Mouse (Mus musculus) hindbrain, embryonic 10.5 days (tissue): ENCODE data around the gene C77080. TPM values are rescaled to one million over a fixed set of nuclear protein-coding genes. Genes with fewer than 3 reads are reported as not detected.

Experiments
- DNase-seq: peaks from one replicate; pipeline ENCODE4 v3.0.0-alpha.2; 2017; ENCODE audit warnings: low spot score
- H3K27ac ChIP-seq: fragments of 300-500 bp; sonication (generic); 2 replicates; pipeline ENCODE4 v1.5.1; 2016; ENCODE audit warnings: mild to moderate bottlenecking, moderate library complexity
- H3K27me3 ChIP-seq: fragments of 300-500 bp; sonication (generic); 2 replicates; pipeline ENCODE4 v1.6.1; 2016; ENCODE audit warnings: mild to moderate bottlenecking; ENCODE audit not compliant: poor library complexity, insufficient read depth, severe bottlenecking
- H3K36me3 ChIP-seq: fragments of 300-500 bp; sonication (generic); 2 replicates; pipeline ENCODE4 v1.6.1; 2016; ENCODE audit warnings: mild to moderate bottlenecking, moderate library complexity
- H3K4me1 ChIP-seq: fragments of 300-500 bp; sonication (generic); replicated peaks from 2 replicates; pipeline ENCODE4 v1.6.1; 2016; ENCODE audit warnings: mild to moderate bottlenecking
- H3K4me3 ChIP-seq: fragments of 300-500 bp; sonication (generic); 2 replicates; pipeline ENCODE4 v1.5.1; 2016; ENCODE audit warnings: mild to moderate bottlenecking, moderate library complexity
- H3K9me3 ChIP-seq: fragments of 300-500 bp; sonication (generic); 2 replicates; pipeline ENCODE4 v1.6.1; 2016; ENCODE audit warnings: mild to moderate bottlenecking, moderate library complexity
- WGBS: fragments of 180-500 bp; shearing (Covaris S2); methylation state at CpG from one replicate; pipeline ENCODE4 v1.1.7; 2016; 5-methylcytosine and 5-hydroxymethylcytosine counted together
- polyA plus RNA-seq: library from polyadenylated mRNA; unstranded; fragments of >200 nt; fragmentation: Nextera tagmentation; extraction: Ambion mirVana; gene quantifications from 2 replicates; pipeline ENCODE4 v1.2.1, GENCODE M21; 2016

Gene C77080
- polyA plus RNA-seq, 1 experiment from 2014 or later = 3.7 TPM

- WGBS = 1% methylated on average over 53 of the region's 53 CpGs
- H3K9me3 ChIP-seq = no peaks in the 10 kb centered on the region
- peak within 1 kb of the TSS; percentile 64 for H3K4me3 ChIP-seq
- H3K36me3 ChIP-seq = no peaks in the 10 kb centered on the region
- peak; percentile 50 for DNase-seq
- H3K27me3 ChIP-seq = peaks cover 55% of the 10 kb centered on the region
- H3K27ac ChIP-seq = peak within 1 kb of the TSS; percentile 79
- H3K4me1 ChIP-seq = peaks cover 30% of the 10 kb centered on the region
Observed at GRCm38 (mm10) chr4:129287472-129287981, 26.3 kb upstream of the C77080 start, which contains the start of gene Sync. TSS of gene Sync (plus strand) at chr4:129287617.

- peak; percentile 49 for DNase-seq
- WGBS = 4% methylated on average over 28 of the region's 28 CpGs
- Histone ChIP-seq H3K27me3 (peaks cover 55% of the 10 kb centered on the region), H3K4me3 (peak overlapping the region; percentile 64), H3K27ac (peak overlapping the region; percentile 79), H3K9me3 (no peaks in the 10 kb centered on the region), H3K36me3 (no peaks in the 10 kb centered on the region), H3K4me1 (peaks cover 30% of the 10 kb centered on the region)
Observed at GRCm38 (mm10) chr4:129286683-129287471, 25.7 kb upstream of the C77080 start.

GRCm38 (mm10) chr4:129286001-129286682 lies 24.9 kb upstream of the C77080 start:
- DNase-seq = no peak
- H3K36me3 ChIP-seq = no peaks in the 10 kb centered on the region
- peaks cover 55% of the 10 kb centered on the region for H3K27me3 ChIP-seq
- no peaks in the 10 kb centered on the region for H3K9me3 ChIP-seq
- H3K4me3 ChIP-seq = peak overlapping the region; percentile 64
- 73% methylated on average over 5 of the region's 5 CpGs for WGBS
- peaks cover 30% of the 10 kb centered on the region for H3K4me1 ChIP-seq
- H3K27ac ChIP-seq = no peak overlapping the region

- Histone ChIP-seq H3K36me3 (no peaks in the 10 kb centered on the region), H3K9me3 (no peaks in the 10 kb centered on the region), H3K27ac (no peak overlapping the region), H3K4me1 (peaks cover 30% of the 10 kb centered on the region), H3K4me3 (no peak overlapping the region), H3K27me3 (peaks cover 48% of the 10 kb centered on the region)
- DNase-seq = no peak
- WGBS = 91% methylated on average over 2 of the region's 2 CpGs
Observed at GRCm38 (mm10) chr4:129284685-129285084, 23.5 kb upstream of the C77080 start.

- Histone ChIP-seq H3K36me3 (no peaks in the 10 kb centered on the region), H3K4me1 (peaks cover 24% of the 10 kb centered on the region), H3K9me3 (no peaks in the 10 kb centered on the region), H3K27me3 (peaks cover 36% of the 10 kb centered on the region), H3K27ac (no peak overlapping the region), H3K4me3 (no peak overlapping the region)
- WGBS = 88% methylated on average over 5 of the region's 5 CpGs
- DNase-seq = no peak
Observed at GRCm38 (mm10) chr4:129283226-129283625, 22.0 kb upstream of the C77080 start.

- Histone ChIP-seq H3K27me3 (peaks cover 32% of the 10 kb centered on the region), H3K36me3 (no peaks in the 10 kb centered on the region), H3K4me1 (peaks cover 20% of the 10 kb centered on the region), H3K9me3 (no peaks in the 10 kb centered on the region), H3K4me3 (no peak overlapping the region), H3K27ac (no peak overlapping the region)
- WGBS = 86% methylated on average over 5 of the region's 5 CpGs
- DNase-seq = no peak
Observed at GRCm38 (mm10) chr4:129282786-129283185, 21.6 kb upstream of the C77080 start.

- H3K27me3 ChIP-seq = 0 out of 2 replicates have a peak, but pooled peaks cover 2% of the 10 kb centered on the region
- H3K4me3 ChIP-seq = no peak overlapping the region
- no peaks in the 10 kb centered on the region for H3K9me3 ChIP-seq
- no peak overlapping the region for H3K27ac ChIP-seq
- DNase-seq = peak; percentile 91
- no peaks in the 10 kb centered on the region for H3K36me3 ChIP-seq
- WGBS = 4% methylated on average over 18 of the region's 18 CpGs
- peaks cover 3% of the 10 kb centered on the region; the same call in 1 of the 2 replicates for H3K4me1 ChIP-seq
Observed at GRCm38 (mm10) chr4:129276453-129276865, 15.3 kb upstream of the C77080 start.

- H3K4me3 ChIP-seq = no peak overlapping the region
- H3K4me1 ChIP-seq = peaks cover 3% of the 10 kb centered on the region; the same call in 1 of the 2 replicates
- H3K9me3 ChIP-seq = no peaks in the 10 kb centered on the region
- H3K36me3 ChIP-seq = no peaks in the 10 kb centered on the region
- 54% methylated on average over 5 of the region's 5 CpGs for WGBS
- H3K27ac ChIP-seq = no peak overlapping the region
- DNase-seq = no peak
- H3K27me3 ChIP-seq = 0 out of 2 replicates have a peak, but pooled peaks cover 2% of the 10 kb centered on the region
Observed at GRCm38 (mm10) chr4:129272756-129273046, 11.5 kb upstream of the C77080 start.

- H3K27me3 ChIP-seq = 0 out of 2 replicates have a peak, but pooled peaks cover 2% of the 10 kb centered on the region
- WGBS = 26% methylated on average over 15 of the region's 15 CpGs
- H3K27ac ChIP-seq = no peak overlapping the region
- no peak for DNase-seq
- no peaks in the 10 kb centered on the region for H3K36me3 ChIP-seq
- H3K4me3 ChIP-seq = no peak overlapping the region
- peaks cover 3% of the 10 kb centered on the region for H3K4me1 ChIP-seq
- H3K9me3 ChIP-seq = no peaks in the 10 kb centered on the region
Observed at GRCm38 (mm10) chr4:129271991-129272755, 11.0 kb upstream of the C77080 start.

- WGBS = 56% methylated on average over 1 of the region's 1 CpGs
Observed at GRCm38 (mm10) chr4:129268698-129269097, 7.5 kb upstream of the C77080 start.

GRCm38 (mm10) chr4:129266821-129267220 lies 5.6 kb upstream of the C77080 start:
- Histone ChIP-seq H3K36me3 (no peaks in the 10 kb centered on the region), H3K4me3 (no peak overlapping the region), H3K4me1 (peaks cover 23% of the 10 kb centered on the region), H3K9me3 (no peaks in the 10 kb centered on the region), H3K27me3 (no peaks in the 10 kb centered on the region), H3K27ac (no peak overlapping the region)
- no peak for DNase-seq
- WGBS = 75% methylated on average over 5 of the region's 5 CpGs

More at GRCm38 (mm10) chr4:129268698-129269097, 7.5 kb upstream of the C77080 start:
- Histone ChIP-seq H3K36me3 (no peaks in the 10 kb centered on the region), H3K4me3 (no peak overlapping the region), H3K9me3 (no peaks in the 10 kb centered on the region), H3K27ac (no peak overlapping the region), H3K27me3 (0 out of 2 replicates have a peak, but pooled peaks cover 2% of the 10 kb centered on the region), H3K4me1 (peaks cover 13% of the 10 kb centered on the region)
- no peak for DNase-seq

- peaks cover 26% of the 10 kb centered on the region for H3K4me1 ChIP-seq
- no peak for DNase-seq
- WGBS = 87% methylated on average over 4 of the region's 4 CpGs
- H3K4me3 ChIP-seq = no peak overlapping the region
- H3K9me3 ChIP-seq = no peaks in the 10 kb centered on the region
- H3K36me3 ChIP-seq = no peaks in the 10 kb centered on the region
- no peak overlapping the region for H3K27ac ChIP-seq
- no peaks in the 10 kb centered on the region for H3K27me3 ChIP-seq
Observed at GRCm38 (mm10) chr4:129266191-129266590, 5.0 kb upstream of the C77080 start.
